Mouse (Mus musculus): ENCODE measurements around the gene Wdr92. TPM values are rescaled to one million over a fixed set of nuclear protein-coding genes. Genes with fewer than 3 reads are reported as not detected.

Gene Wdr92
- 21.9 and 22.3 TPM in 2 replicates for polyA plus RNA-seq (2016; fragmentation: Nextera tagmentation; extraction: Ambion mirVana)

- no peaks in the 10 kb centered on the region for H3K9me3 ChIP-seq
- H3K4me3 ChIP-seq (replicated peaks), result no peak within 1 kb of the TSS
- H3K4me2 ChIP-seq, result no peak within 1 kb of the TSS
- no peak within 1 kb of the TSS for H3K27ac ChIP-seq
- 80% methylated on average over 3 of the region's 3 CpGs for WGBS
- no peaks in the 10 kb centered on the region for H3K4me1 ChIP-seq
- no peaks in the 10 kb centered on the region for H3K27me3 ChIP-seq
- H3K36me3 ChIP-seq (replicated peaks), result no peaks in the 10 kb centered on the region
- no peak for ATAC-seq (ENCODE audit: low FRiP score)
- H3K9ac ChIP-seq, result no peak within 1 kb of the TSS
These were observed at the start of gene Wdr92 for GRCm38 (mm10) chr11:17181807-17182206. Gene Wdr92 (plus strand): TSS chr11:17182107.

- Histone ChIP-seq H3K4me2 (peak overlapping the region; percentile 6; the same call in 1 of the 2 replicates), H3K27me3 (no peaks in the 10 kb centered on the region), H3K36me3 (replicated peaks) (no peaks in the 10 kb centered on the region), H3K4me1 (peaks cover 2% of the 10 kb centered on the region; the same call in 1 of the 2 replicates), H3K9ac (no peak overlapping the region), H3K27ac (no peak overlapping the region), H3K9me3 (no peaks in the 10 kb centered on the region), H3K4me3 (replicated peaks) (no peak overlapping the region)
- ATAC-seq (ENCODE audit: low FRiP score), result no peak
- WGBS, result 3% methylated on average over 6 of the region's 6 CpGs
These were observed 46.3 kb upstream of the Wdr92 start for GRCm38 (mm10) chr11:17135638-17136037.

GRCm38 (mm10) chr11:17138306-17139033 is 43.4 kb upstream of the Wdr92 start:
- Histone ChIP-seq H3K4me1 (peaks cover 2% of the 10 kb centered on the region; the same call in 1 of the 2 replicates), H3K36me3 (replicated peaks) (no peaks in the 10 kb centered on the region), H3K4me2 (no peak overlapping the region), H3K9me3 (no peaks in the 10 kb centered on the region), H3K27ac (no peak overlapping the region), H3K27me3 (no peaks in the 10 kb centered on the region), H3K9ac (no peak overlapping the region), H3K4me3 (replicated peaks) (no peak overlapping the region)
- no peak for ATAC-seq (ENCODE audit: low FRiP score)
- 71% methylated on average over 6 of the region's 6 CpGs for WGBS

GRCm38 (mm10) chr11:17158858-17159737 is 22.8 kb upstream of the Wdr92 start, which contains the start of gene Ppp3r1:
Gene Ppp3r1 (plus strand): TSS chr11:17159263.
- Histone ChIP-seq H3K4me2 (peak within 1 kb of the TSS; percentile 72), H3K27me3 (peaks cover 3% of the 10 kb centered on the region; the same call in 1 of the 2 replicates), H3K9me3 (no peaks in the 10 kb centered on the region), H3K4me3 (replicated peaks) (peak within 1 kb of the TSS; percentile 89), H3K4me1 (peaks cover 23% of the 10 kb centered on the region), H3K9ac (peak within 1 kb of the TSS; percentile 97), H3K27ac (peak within 1 kb of the TSS; percentile 95), H3K36me3 (replicated peaks) (no peaks in the 10 kb centered on the region)
- ATAC-seq (ENCODE audit: low FRiP score), result peak; percentile 98
- WGBS, result under 1% methylated on average over 82 of the region's 89 CpGs

GRCm38 (mm10) chr11:17159738-17160241 is 22.1 kb upstream of the Wdr92 start:
- Histone ChIP-seq H3K36me3 (replicated peaks) (no peaks in the 10 kb centered on the region), H3K27ac (peak overlapping the region; percentile 95), H3K4me2 (peak overlapping the region; percentile 72), H3K4me3 (replicated peaks) (peak overlapping the region; percentile 89), H3K27me3 (peaks cover 3% of the 10 kb centered on the region; the same call in 1 of the 2 replicates), H3K9ac (peak overlapping the region; percentile 97), H3K9me3 (no peaks in the 10 kb centered on the region), H3K4me1 (peaks cover 24% of the 10 kb centered on the region)
- peak; percentile 59 for ATAC-seq (ENCODE audit: low FRiP score)
- WGBS, result under 1% methylated on average over 37 of the region's 46 CpGs

GRCm38 (mm10) chr11:17160242-17160641 is 21.7 kb upstream of the Wdr92 start:
- peak overlapping the region; percentile 89 for H3K4me3 ChIP-seq (replicated peaks)
- no peak for ATAC-seq (ENCODE audit: low FRiP score)
- no peaks in the 10 kb centered on the region for H3K9me3 ChIP-seq
- peaks cover 24% of the 10 kb centered on the region for H3K4me1 ChIP-seq
- peak overlapping the region; percentile 95 for H3K27ac ChIP-seq
- 4% methylated on average over 12 of the region's 12 CpGs for WGBS
- H3K4me2 ChIP-seq, result peak overlapping the region; percentile 72
- H3K27me3 ChIP-seq, result peaks cover 3% of the 10 kb centered on the region; the same call in 1 of the 2 replicates
- H3K36me3 ChIP-seq (replicated peaks), result no peaks in the 10 kb centered on the region
- peak overlapping the region; percentile 97 for H3K9ac ChIP-seq

- H3K9me3 ChIP-seq, result no peaks in the 10 kb centered on the region
- peaks cover 28% of the 10 kb centered on the region for H3K4me1 ChIP-seq
- H3K9ac ChIP-seq, result no peak overlapping the region
- H3K4me3 ChIP-seq (replicated peaks), result no peak overlapping the region
- WGBS, result 61% methylated on average over 1 of the region's 1 CpGs
- no peaks in the 10 kb centered on the region for H3K27me3 ChIP-seq
- no peaks in the 10 kb centered on the region for H3K36me3 ChIP-seq (replicated peaks)
- H3K4me2 ChIP-seq, result no peak overlapping the region
- H3K27ac ChIP-seq, result no peak overlapping the region
- no peak for ATAC-seq (ENCODE audit: low FRiP score)
These were observed 18.0 kb upstream of the Wdr92 start for GRCm38 (mm10) chr11:17163956-17164355.

- H3K27me3 ChIP-seq, result no peaks in the 10 kb centered on the region
- no peak for ATAC-seq (ENCODE audit: low FRiP score)
- no peaks in the 10 kb centered on the region for H3K9me3 ChIP-seq
- no peak overlapping the region for H3K4me2 ChIP-seq
- H3K9ac ChIP-seq, result no peak overlapping the region
- H3K36me3 ChIP-seq (replicated peaks), result no peaks in the 10 kb centered on the region
- H3K4me1 ChIP-seq, result peaks cover 15% of the 10 kb centered on the region
- no peak overlapping the region for H3K27ac ChIP-seq
- WGBS, result 88% methylated on average over 7 of the region's 7 CpGs
- no peak overlapping the region for H3K4me3 ChIP-seq (replicated peaks)
These were observed 15.3 kb upstream of the Wdr92 start for GRCm38 (mm10) chr11:17166627-17167026.

GRCm38 (mm10) chr11:17169262-17169661 is 12.6 kb upstream of the Wdr92 start:
- Histone ChIP-seq H3K27ac (no peak overlapping the region), H3K9ac (no peak overlapping the region), H3K4me3 (replicated peaks) (no peak overlapping the region), H3K9me3 (peaks cover 9% of the 10 kb centered on the region; the same call in 1 of the 2 replicates), H3K27me3 (no peaks in the 10 kb centered on the region), H3K4me1 (peaks cover 4% of the 10 kb centered on the region; the same call in 1 of the 2 replicates), H3K4me2 (no peak overlapping the region), H3K36me3 (replicated peaks) (peaks cover 8% of the 10 kb centered on the region)
- 94% methylated on average over 2 of the region's 2 CpGs for WGBS
- ATAC-seq (ENCODE audit: low FRiP score), result no peak

- no peak overlapping the region for H3K4me3 ChIP-seq (replicated peaks)
- no peaks in the 10 kb centered on the region for H3K27me3 ChIP-seq
- WGBS, result 97% methylated on average over 1 of the region's 1 CpGs
- H3K4me1 ChIP-seq, result no peaks in the 10 kb centered on the region; the same call in 1 of the 2 replicates
- no peak overlapping the region for H3K9ac ChIP-seq
- no peak overlapping the region for H3K4me2 ChIP-seq
- H3K27ac ChIP-seq, result no peak overlapping the region
- H3K36me3 ChIP-seq (replicated peaks), result peaks cover 8% of the 10 kb centered on the region
- peaks cover 9% of the 10 kb centered on the region; the same call in 1 of the 2 replicates for H3K9me3 ChIP-seq
- no peak for ATAC-seq (ENCODE audit: low FRiP score)
These were observed 10.8 kb upstream of the Wdr92 start for GRCm38 (mm10) chr11:17170938-17171729.

- Histone ChIP-seq H3K27ac (no peak overlapping the region), H3K9me3 (peaks cover 9% of the 10 kb centered on the region; the same call in 1 of the 2 replicates), H3K9ac (no peak overlapping the region), H3K27me3 (no peaks in the 10 kb centered on the region), H3K4me3 (replicated peaks) (no peak overlapping the region), H3K4me2 (no peak overlapping the region), H3K36me3 (replicated peaks) (peaks cover 8% of the 10 kb centered on the region), H3K4me1 (no peaks in the 10 kb centered on the region; the same call in 1 of the 2 replicates)
- WGBS, result 96% methylated on average over 4 of the region's 4 CpGs
- no peak for ATAC-seq (ENCODE audit: low FRiP score)
These were observed 9.6 kb upstream of the Wdr92 start for GRCm38 (mm10) chr11:17172300-17172699.
